14 mouse cellular contexts compared by ENCODE assay signal in genomic region chr11:88429680-88430079, GRCm38 (mm10).
DNase-seq lines count a peak whose midpoint lies in the region; ATAC-seq and TF ChIP-seq lines count a peak whose summit lies in the region.
"Had no signal": no experiment of that assay in that cellular context is flagged by ENCODE, and none has a peak within 500 bp of the region (broad histone marks: within the 10 kb centered on the region; RNA-seq: fewer than 3 reads in every experiment).

No protein-coding gene starts in this region.

- peaks cover 2% of the 10 kb centered on the region; the same call in 1 of the 2 replicates for H3K4me1 ChIP-seq in stomach, postnatal 0 days (replicated peaks; ENCODE audit: control insufficient read depth, insufficient read depth)

- H3K27me3 ChIP-seq in stomach, postnatal 0 days (ENCODE audit: control insufficient read depth, insufficient read depth, low read length) = no peaks in the 10 kb centered on the region
- H3K27me3 ChIP-seq: heart, embryonic 13.5 days; lung, embryonic 15.5 days; Patski had no signal

- H3K27ac ChIP-seq in layer of hippocampus, adult 2 months = no peak overlapping the region
- H3K27ac ChIP-seq in stomach, postnatal 0 days (replicated peaks) = no peak overlapping the region
- H3K27ac ChIP-seq: embryonic facial prominence, embryonic 10.5 days; heart, embryonic 13.5 days; lung, embryonic 15.5 days had no signal

- H3K9ac ChIP-seq in stomach, postnatal 0 days (ENCODE audit: low read length) = no peak overlapping the region
- H3K9ac ChIP-seq: heart, embryonic 13.5 days; lung, embryonic 15.5 days had no signal

- TF ChIP-seq CTCF in layer of hippocampus, adult 2 months (conservative IDR thresholded peaks at IDR 0.05) = peak; percentile 42
- peak; percentile 46 for TF ChIP-seq CTCF in stomach, postnatal 0 days (IDR thresholded peaks at IDR 0.05; ENCODE audit: low read depth)

- no peaks in the 10 kb centered on the region for H3K36me3 ChIP-seq in stomach, postnatal 0 days (ENCODE audit: control insufficient read depth, insufficient read depth, low read length)
- H3K36me3 ChIP-seq: lung, embryonic 15.5 days had no signal

- H3K9me3 ChIP-seq in stomach, postnatal 0 days (ENCODE audit: control insufficient read depth, low read length) = no peaks in the 10 kb centered on the region
- H3K9me3 ChIP-seq: embryonic facial prominence, embryonic 10.5 days; forebrain, embryonic 10.5 days; heart, embryonic 13.5 days; lung, embryonic 15.5 days had no signal

- no peak for ATAC-seq in stomach, postnatal 0 days (ENCODE audit: low FRiP score, low TSS enrichment)
- ATAC-seq: Patski had no signal

- TF ChIP-seq EP300 in stomach, postnatal 0 days (optimal IDR thresholded peaks at IDR 0.05) = no peak

- H3K4me3 ChIP-seq in layer of hippocampus, adult 2 months = no peak overlapping the region
- no peak overlapping the region for H3K4me3 ChIP-seq in stomach, postnatal 0 days (ENCODE audit: low read depth, low read length)
- H3K4me3 ChIP-seq: embryonic facial prominence, embryonic 10.5 days; forebrain, embryonic 10.5 days; heart, embryonic 13.5 days; lung, embryonic 15.5 days had no signal

- no peak overlapping the region for H3K4me2 ChIP-seq in stomach, postnatal 0 days (replicated peaks; ENCODE audit: low read depth)
- H3K4me2 ChIP-seq: heart, embryonic 13.5 days; lung, embryonic 15.5 days had no signal

- DNase-seq in layer of hippocampus, adult 2 months (ENCODE audit: low spot score in 2 of 2) = no peak
- no peak for DNase-seq in layer of hippocampus, postnatal 36 days
- peak; percentile 16 for DNase-seq in thymus, postnatal 14 days
- DNase-seq in thymus, postnatal 36 days = no peak
- DNase-seq in T-cell, adult 2 months (ENCODE audit: low spot score) = peak; percentile 12
- DNase-seq in stomach, postnatal 0 days (ENCODE audit: low spot score) = no peak
- no peak for DNase-seq in cerebellum, postnatal 25 days
- DNase-seq: adrenal gland, postnatal 36 days; gastrocnemius, postnatal 14 days had no signal

- WGBS in stomach, postnatal 0 days = 93% methylated on average over 6 of the region's 6 CpGs

Comparison
In these comparisons a context has a peak if more than half of its experiments do, and no peak if none do; other contexts are left out.
1. DNase-seq: peak in thymus, postnatal 14 days (single experiment) and T-cell, adult 2 months (single experiment); none in layer of hippocampus, adult 2 months (0 of 2), layer of hippocampus, postnatal 36 days (0 of 2), thymus, postnatal 36 days (0 of 2), stomach, postnatal 0 days (single experiment) and cerebellum, postnatal 25 days (0 of 2).